Mouse (Mus musculus) adrenal gland, postnatal 4 days (tissue): ENCODE data around the gene Map7d3. TPM values are rescaled to one million over a fixed set of nuclear protein-coding genes. Genes with fewer than 3 reads are reported as not detected.

Experiments used
- total RNA-seq, 2 experiments: library from RNA; stranded (reverse); gene quantifications; 2 replicates each; pipeline ENCODE4 v1.2.3; 2021

Map7d3 gene
- total RNA-seq, 2 experiments from 2014 or later = 3.9 to 5.6 TPM

Other genes with a start within 250 kb of the Map7d3 start
- 10 to 100 TPM; 23.4 to 23.6 TPM for gene Mmgt1, start 224.3 kb downstream of the Map7d3 start, total RNA-seq
- 10 to 100 TPM; 20.5 to 25.2 TPM for gene Slc9a6, start 212.6 kb downstream of the Map7d3 start, total RNA-seq
- 100 to 1,000 TPM in 1 of 2 experiments, 10 to 100 TPM in 1; 56.5 to 130 TPM for gene Fhl1, start 90.5 kb downstream of the Map7d3 start, total RNA-seq
- not detected for gene Adgrg4, start 47.8 kb upstream of the Map7d3 start, total RNA-seq
- not detected for gene Brs3, start 220.7 kb upstream of the Map7d3 start, total RNA-seq
- 10 to 100 TPM; 49.7 to 53.2 TPM for gene Htatsf1, start 231.3 kb upstream of the Map7d3 start, total RNA-seq